Mouse (Mus musculus) midbrain, embryonic 12.5 days (tissue): Measurements from ENCODE around the gene 4931406C07Rik. TPM values are rescaled to one million over a fixed set of nuclear protein-coding genes. Genes with fewer than 3 reads are reported as not detected.

ENCODE experiments used
- ATAC-seq: fragments of 200-750 bp; cut with Nextera tagmentation; 2 replicates; pipeline ENCODE4 v1.8.0; 2017; ENCODE audit warnings: low read depth, moderate TSS enrichment, moderate library complexity; ENCODE audit not compliant: low FRiP score
- H3K27ac ChIP-seq: fragments of 300-500 bp; sonication (generic); replicated peaks from 2 replicates; pipeline ENCODE4 v1.5.1; 2016; ENCODE audit warnings: mild to moderate bottlenecking
- H3K27me3 ChIP-seq: fragments of 300-500 bp; sonication (generic); 2 replicates; pipeline ENCODE4 v1.6.1; 2016; ENCODE audit warnings: mild to moderate bottlenecking
- H3K36me3 ChIP-seq: fragments of 300-500 bp; sonication (generic); 2 replicates; pipeline ENCODE4 v1.6.1; 2016
- H3K4me1 ChIP-seq: fragments of 300-500 bp; sonication (generic); 2 replicates; pipeline ENCODE4 v1.6.1; 2016
- H3K4me2 ChIP-seq: fragments of 300-500 bp; sonication (generic); replicated peaks from 2 replicates; pipeline ENCODE4 v1.6.1; 2016; ENCODE audit warnings: mild to moderate bottlenecking, moderate library complexity
- H3K4me3 ChIP-seq: fragments of 300-500 bp; sonication (generic); 2 replicates; pipeline ENCODE4 v1.5.1; 2016; ENCODE audit warnings: mild to moderate bottlenecking
- H3K9ac ChIP-seq: fragments of 300-500 bp; sonication (generic); replicated peaks from 2 replicates; pipeline ENCODE4 v1.6.1; 2016; ENCODE audit warnings: mild to moderate bottlenecking, moderate library complexity
- H3K9me3 ChIP-seq: fragments of 300-500 bp; sonication (generic); 2 replicates; pipeline ENCODE4 v1.6.1; 2016; ENCODE audit warnings: mild to moderate bottlenecking
- WGBS: fragments of 180-500 bp; shearing (Covaris S2); methylation state at CpG from one replicate; pipeline ENCODE4 v1.1.7; 2016; 5-methylcytosine and 5-hydroxymethylcytosine counted together
- polyA plus RNA-seq: library from polyadenylated mRNA; unstranded; fragments of >200 nt; fragmentation: Nextera tagmentation; extraction: Ambion mirVana; gene quantifications from 2 replicates; pipeline ENCODE4 v1.2.1, GENCODE M21; 2016

The 4931406C07Rik gene
- polyA plus RNA-seq, 1 experiment from 2014 or later: 9.0 TPM

DNA sequence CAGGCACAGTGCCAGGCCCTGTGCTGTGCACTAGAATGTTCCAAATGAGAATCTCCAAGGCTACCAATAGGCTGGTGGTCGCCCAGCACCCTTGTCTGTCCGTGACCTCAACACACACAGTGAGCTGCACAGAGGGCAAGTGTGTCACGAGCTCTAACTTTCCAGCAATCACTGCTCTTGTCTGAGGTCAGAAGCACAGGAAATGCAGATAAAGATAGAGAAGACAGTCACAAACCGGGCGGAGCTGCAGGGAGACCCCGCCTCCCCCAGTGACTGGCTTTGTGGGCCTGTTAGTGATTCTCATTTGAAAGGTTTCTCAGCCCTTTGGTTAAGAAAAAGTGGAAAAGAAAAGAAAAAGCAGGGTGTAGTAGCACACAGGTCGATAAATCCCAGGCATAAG, 55.9 kb downstream of the 4931406C07Rik start:
- Histone ChIP-seq H3K4me2 (no peak overlapping the region), H3K4me3 (no peak overlapping the region), H3K36me3 (no peaks in the 10 kb centered on the region), H3K27ac (no peak overlapping the region), H3K27me3 (no peaks in the 10 kb centered on the region), H3K4me1 (no peaks in the 10 kb centered on the region), H3K9ac (no peak overlapping the region), H3K9me3 (no peaks in the 10 kb centered on the region)
- 70% methylated on average over 7 of the region's 7 CpGs for WGBS
- no peak for ATAC-seq

- WGBS: 78% methylated on average over 14 of the region's 14 CpGs
- Histone ChIP-seq H3K27ac (no peak overlapping the region), H3K27me3 (peaks cover 3% of the 10 kb centered on the region), H3K9ac (no peak overlapping the region), H3K36me3 (no peaks in the 10 kb centered on the region), H3K4me3 (no peak overlapping the region), H3K4me2 (no peak overlapping the region), H3K9me3 (no peaks in the 10 kb centered on the region), H3K4me1 (no peaks in the 10 kb centered on the region)
- ATAC-seq: no peak
Observed at GRCm38 (mm10) chr9:15245319-15246075, 60.8 kb downstream of the 4931406C07Rik start.

DNA sequence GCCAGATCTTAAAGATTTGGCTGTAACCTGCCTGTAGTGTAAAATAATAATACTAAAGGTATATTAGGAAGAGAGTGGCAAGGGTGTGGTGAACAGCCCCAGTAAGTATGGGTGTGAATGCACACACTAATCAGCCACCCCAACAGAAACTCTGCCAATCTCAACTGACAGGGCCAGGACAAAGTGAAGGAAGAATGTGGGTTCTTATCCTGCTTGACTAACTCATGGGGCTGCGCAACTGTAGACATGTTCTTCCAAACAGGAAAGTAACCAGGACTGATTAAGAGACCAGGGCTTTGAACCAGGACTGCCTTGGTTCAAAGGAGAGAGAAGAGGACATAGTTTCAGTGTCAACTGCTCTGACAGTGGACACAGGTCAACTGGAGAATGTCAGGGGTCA, 64.1 kb downstream of the 4931406C07Rik start:
- no peak overlapping the region for H3K9ac ChIP-seq
- no peak overlapping the region for H3K4me2 ChIP-seq
- H3K4me1 ChIP-seq: peaks cover 7% of the 10 kb centered on the region; the same call in 1 of the 2 replicates
- H3K4me3 ChIP-seq: no peak overlapping the region
- H3K9me3 ChIP-seq: no peaks in the 10 kb centered on the region
- H3K27me3 ChIP-seq: peaks cover 23% of the 10 kb centered on the region
- H3K36me3 ChIP-seq: no peaks in the 10 kb centered on the region
- H3K27ac ChIP-seq: no peak overlapping the region
- no peak for ATAC-seq
- 100% methylated on average over 1 of the region's 1 CpGs for WGBS

GRCm38 (mm10) chr9:15241596-15241939, 64.7 kb downstream of the 4931406C07Rik start:
- Histone ChIP-seq H3K4me3 (no peak overlapping the region), H3K4me2 (no peak overlapping the region), H3K36me3 (no peaks in the 10 kb centered on the region), H3K9me3 (no peaks in the 10 kb centered on the region), H3K27me3 (peaks cover 23% of the 10 kb centered on the region), H3K4me1 (peaks cover 7% of the 10 kb centered on the region; the same call in 1 of the 2 replicates), H3K9ac (no peak overlapping the region), H3K27ac (no peak overlapping the region)
- no peak for ATAC-seq
- 50% methylated on average over 9 of the region's 9 CpGs for WGBS

DNA sequence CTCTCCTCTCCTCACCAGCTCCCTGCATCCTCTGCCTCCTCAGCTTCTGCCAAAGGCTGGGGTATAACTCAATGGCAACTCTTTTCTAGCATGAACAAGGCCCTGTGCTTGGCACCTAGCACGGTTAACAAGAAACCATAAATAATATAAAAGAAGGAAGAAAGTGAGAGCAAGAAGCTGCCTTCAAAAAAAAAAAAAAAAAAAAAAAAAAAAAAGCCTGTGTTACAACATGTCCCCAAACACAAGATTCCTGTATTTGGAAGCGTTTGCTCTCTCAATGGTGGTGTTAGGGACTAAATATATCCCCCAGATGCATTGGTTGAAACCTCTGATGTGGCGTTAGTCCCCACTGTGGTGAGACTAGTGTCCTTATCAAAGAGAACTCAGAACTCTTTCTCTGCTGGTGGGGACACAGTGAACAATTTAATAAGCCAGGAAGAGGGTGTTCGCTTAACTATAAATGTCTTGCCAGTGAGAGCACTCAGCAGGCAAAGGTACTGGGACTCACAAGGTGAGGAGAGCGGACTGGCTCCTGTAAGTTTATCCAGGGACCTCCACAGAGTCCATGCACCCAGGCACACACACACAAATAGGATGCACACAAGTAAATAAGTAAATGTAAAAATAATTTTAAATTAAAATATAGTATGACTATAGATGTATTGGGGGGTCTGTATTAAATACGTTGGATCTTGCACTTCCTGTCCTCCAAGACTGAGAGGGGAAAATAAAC, 65.2 kb downstream of the 4931406C07Rik start:
- no peak for ATAC-seq
- H3K27me3 ChIP-seq: peaks cover 23% of the 10 kb centered on the region
- H3K27ac ChIP-seq: no peak overlapping the region
- no peaks in the 10 kb centered on the region for H3K36me3 ChIP-seq
- H3K9me3 ChIP-seq: no peaks in the 10 kb centered on the region
- H3K4me1 ChIP-seq: peaks cover 7% of the 10 kb centered on the region; the same call in 1 of the 2 replicates
- no peak overlapping the region for H3K4me2 ChIP-seq
- no peak overlapping the region for H3K4me3 ChIP-seq
- H3K9ac ChIP-seq: no peak overlapping the region
- 78% methylated on average over 6 of the region's 6 CpGs for WGBS

DNA sequence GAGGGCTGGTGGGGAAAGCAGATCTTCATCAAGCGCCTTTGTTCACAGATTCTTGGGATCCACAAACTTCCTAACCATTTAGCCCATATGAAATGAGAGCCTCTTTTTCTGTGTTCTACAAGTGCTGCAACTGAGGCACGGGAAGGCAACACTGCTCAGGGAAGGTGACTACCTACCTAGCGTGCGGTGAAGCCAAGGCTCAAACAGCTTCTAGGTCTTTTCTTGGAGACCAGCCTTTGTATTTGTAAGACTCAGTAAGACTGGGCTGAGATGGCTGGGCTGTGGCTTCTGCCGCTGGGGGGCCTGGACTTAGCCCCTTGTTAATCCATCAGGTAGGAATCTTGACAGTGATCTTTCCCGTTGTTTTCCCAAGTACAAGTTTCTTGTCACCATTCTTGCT, 66.2 kb downstream of the 4931406C07Rik start:
- H3K4me2 ChIP-seq: no peak overlapping the region
- peaks cover 23% of the 10 kb centered on the region for H3K27me3 ChIP-seq
- H3K9ac ChIP-seq: no peak overlapping the region
- H3K4me3 ChIP-seq: no peak overlapping the region
- H3K36me3 ChIP-seq: no peaks in the 10 kb centered on the region
- H3K9me3 ChIP-seq: no peaks in the 10 kb centered on the region
- H3K4me1 ChIP-seq: peaks cover 7% of the 10 kb centered on the region; the same call in 1 of the 2 replicates
- WGBS: 83% methylated on average over 6 of the region's 6 CpGs
- no peak overlapping the region for H3K27ac ChIP-seq
- no peak for ATAC-seq

DNA sequence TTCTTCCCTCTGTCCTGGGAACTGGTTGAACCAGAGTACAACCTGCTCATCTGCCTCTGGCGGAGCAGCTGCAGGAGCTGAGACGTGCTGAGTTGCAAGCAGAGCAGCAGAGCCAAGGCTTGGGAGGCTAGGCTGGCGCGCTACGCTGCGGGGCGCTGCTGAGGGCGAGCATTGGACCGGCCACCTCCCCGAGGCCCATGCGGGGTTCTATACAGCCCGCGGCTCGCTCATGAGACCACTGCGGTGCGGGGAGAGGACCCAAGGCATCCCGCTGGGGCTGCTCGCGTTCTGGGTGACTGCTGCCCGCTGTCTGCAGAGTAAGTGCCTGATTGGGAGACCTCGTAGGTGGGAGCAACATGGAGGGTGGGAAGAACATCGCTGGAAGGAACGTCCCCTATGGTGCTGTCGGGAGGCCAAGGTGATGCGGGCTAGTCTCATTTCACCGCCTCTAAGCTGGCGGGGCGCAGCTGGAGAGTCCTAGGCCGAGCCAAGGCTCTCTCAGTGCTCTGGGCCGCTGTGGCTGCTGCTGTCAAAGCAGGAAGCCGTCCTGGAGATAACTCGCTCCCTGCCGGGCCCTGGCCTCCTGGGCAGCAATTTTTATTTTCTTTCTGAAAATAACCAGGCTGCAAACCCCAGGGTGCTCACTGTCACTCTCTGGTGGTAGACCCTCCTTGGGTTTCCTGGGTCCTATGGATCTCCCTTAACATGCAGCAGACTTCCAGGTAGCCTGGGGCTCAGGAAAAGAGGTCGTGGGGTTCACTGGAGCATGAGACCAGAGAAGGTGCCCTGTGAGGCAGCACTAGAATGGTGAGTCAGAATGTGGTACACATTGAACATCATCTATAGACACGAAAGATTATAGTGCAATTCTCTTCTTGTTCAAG, 67.0 kb downstream of the 4931406C07Rik start, which contains the start of gene Vstm5:
TSS of gene Vstm5 (plus strand) at position 4 of the 884 bp plus-strand sequence.
- peak within 1 kb of the TSS; percentile 63; the same call in 1 of the 2 replicates for H3K9ac ChIP-seq
- WGBS: 4% methylated on average over 35 of the region's 35 CpGs
- ATAC-seq: peak; percentile 92
- peaks cover 23% of the 10 kb centered on the region for H3K27me3 ChIP-seq
- H3K4me3 ChIP-seq: peak within 1 kb of the TSS; percentile 49
- H3K36me3 ChIP-seq: no peaks in the 10 kb centered on the region
- peak within 1 kb of the TSS; percentile 74 for H3K4me2 ChIP-seq
- H3K9me3 ChIP-seq: no peaks in the 10 kb centered on the region
- peaks cover 7% of the 10 kb centered on the region; the same call in 1 of the 2 replicates for H3K4me1 ChIP-seq
- H3K27ac ChIP-seq: peak within 1 kb of the TSS; percentile 35; the same call in 1 of the 2 replicates

DNA sequence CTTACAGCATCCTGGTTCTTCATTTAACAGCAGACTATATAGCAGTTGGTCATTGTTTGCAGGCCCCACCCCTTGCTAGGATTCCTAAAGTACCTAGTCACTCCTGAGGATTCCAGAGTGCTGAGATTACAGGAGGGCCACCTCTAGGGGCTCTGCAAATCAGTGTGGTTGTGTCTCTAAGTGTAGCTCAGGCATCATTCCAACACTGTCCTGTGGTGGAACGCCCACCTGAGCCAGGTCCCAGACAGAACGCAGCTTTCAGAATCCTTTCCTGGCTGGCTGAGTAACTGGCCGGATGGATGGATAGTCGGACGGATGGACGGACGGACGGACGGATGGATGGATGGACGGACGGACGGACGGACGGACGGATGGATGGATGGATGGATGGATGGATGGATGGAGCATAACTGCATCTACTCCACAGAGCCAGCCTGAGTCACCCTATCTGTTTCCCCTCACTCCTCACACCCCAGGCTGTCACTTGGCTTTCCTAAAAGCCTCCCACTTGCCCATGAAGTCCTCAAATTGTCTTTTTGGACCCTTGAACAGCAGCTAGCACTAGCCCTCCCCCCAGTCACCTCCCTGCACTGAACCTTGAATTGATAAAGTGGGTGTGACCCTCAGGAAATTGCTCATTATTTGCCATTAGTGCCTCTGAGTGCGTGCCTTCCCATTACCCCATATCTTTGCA, 67.8 kb downstream of the 4931406C07Rik start:
- ATAC-seq: 0 out of 2 replicates have a peak, but pooled peaks have one; percentile 28
- peak overlapping the region; percentile 63; the same call in 1 of the 2 replicates for H3K9ac ChIP-seq
- no peaks in the 10 kb centered on the region for H3K9me3 ChIP-seq
- H3K36me3 ChIP-seq: no peaks in the 10 kb centered on the region
- peaks cover 7% of the 10 kb centered on the region; the same call in 1 of the 2 replicates for H3K4me1 ChIP-seq
- WGBS: 76% methylated on average over 16 of the region's 16 CpGs
- peaks cover 23% of the 10 kb centered on the region for H3K27me3 ChIP-seq
- H3K4me2 ChIP-seq: peak overlapping the region; percentile 74
- H3K27ac ChIP-seq: no peak overlapping the region
- peak overlapping the region; percentile 49 for H3K4me3 ChIP-seq

DNA sequence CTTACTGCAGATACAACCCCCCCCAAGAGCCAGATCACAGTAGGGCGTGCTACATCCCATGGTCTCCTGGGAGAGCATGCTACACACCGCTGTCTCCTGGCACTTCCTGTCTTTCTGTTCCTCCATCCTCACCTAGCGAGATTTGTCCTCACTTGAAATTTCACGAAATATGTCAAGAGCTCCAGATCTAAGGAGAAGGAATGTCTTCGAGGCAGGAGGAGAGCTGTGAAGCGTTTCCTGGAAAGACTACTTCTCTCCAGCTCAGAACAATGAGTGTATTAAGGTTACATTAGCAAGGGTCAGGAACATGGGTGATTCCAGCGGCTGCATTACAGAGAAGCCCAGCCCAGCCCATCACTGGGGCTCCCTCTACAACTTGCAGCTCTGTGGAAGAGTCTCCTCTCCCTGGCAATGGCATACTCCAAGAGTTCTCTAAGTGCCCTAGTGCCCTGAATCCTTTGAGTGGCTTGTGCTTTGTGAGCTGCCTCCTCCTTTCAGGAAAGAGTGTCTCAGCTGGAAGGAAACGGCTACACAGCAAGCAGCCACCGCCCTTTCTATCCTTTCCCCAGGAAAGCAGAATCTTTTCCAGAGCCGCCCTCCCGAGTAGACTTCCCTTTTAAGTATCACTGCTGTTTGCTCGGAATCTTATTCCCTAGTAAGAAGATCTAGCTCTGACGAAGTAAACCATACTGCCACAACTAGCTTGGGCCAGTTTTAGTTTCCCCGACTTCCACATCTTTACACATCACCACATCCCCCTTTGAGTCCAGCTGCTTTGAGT, 68.5 kb downstream of the 4931406C07Rik start:
- ATAC-seq: no peak
- Histone ChIP-seq H3K9me3 (no peaks in the 10 kb centered on the region), H3K4me3 (no peak overlapping the region), H3K36me3 (no peaks in the 10 kb centered on the region), H3K27me3 (peaks cover 23% of the 10 kb centered on the region), H3K4me2 (no peak overlapping the region), H3K27ac (no peak overlapping the region), H3K4me1 (peaks cover 7% of the 10 kb centered on the region; the same call in 1 of the 2 replicates), H3K9ac (no peak overlapping the region)
- 54% methylated on average over 14 of the region's 14 CpGs for WGBS

DNA sequence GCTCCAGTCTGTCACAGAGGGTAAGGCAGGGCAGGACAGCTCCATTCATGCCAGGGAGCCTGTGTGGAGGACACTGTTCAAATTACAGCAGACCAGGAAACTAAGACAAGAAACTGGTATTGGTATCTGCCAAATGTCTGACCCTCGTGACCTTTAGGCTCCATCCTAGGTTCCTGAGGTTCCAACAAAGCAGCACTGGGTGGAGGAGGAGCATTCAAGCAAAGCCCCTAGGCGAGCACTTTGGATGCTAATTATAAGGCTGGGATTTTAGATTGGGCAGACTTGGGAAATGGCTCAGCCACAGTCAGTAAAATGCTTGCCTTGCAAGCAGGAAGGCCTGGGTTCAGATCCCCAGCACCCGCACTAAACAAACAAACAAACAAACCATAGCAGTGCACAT, 70.3 kb downstream of the 4931406C07Rik start:
- H3K36me3 ChIP-seq: no peaks in the 10 kb centered on the region
- no peak overlapping the region for H3K9ac ChIP-seq
- WGBS: 80% methylated on average over 3 of the region's 3 CpGs
- no peak overlapping the region for H3K4me2 ChIP-seq
- 0 out of 2 replicates have a peak, but pooled peaks cover 3% of the 10 kb centered on the region for H3K9me3 ChIP-seq
- no peak overlapping the region for H3K27ac ChIP-seq
- H3K4me1 ChIP-seq: peaks cover 7% of the 10 kb centered on the region; the same call in 1 of the 2 replicates
- H3K27me3 ChIP-seq: peaks cover 23% of the 10 kb centered on the region
- no peak overlapping the region for H3K4me3 ChIP-seq
- ATAC-seq: no peak
